Mouse (Mus musculus): Measurements from ENCODE around the gene Slc36a2. TPM values are rescaled to one million over a fixed set of nuclear protein-coding genes. Genes with fewer than 3 reads are reported as not detected.
"Not testable (repeated sequence)": the region's sequence is repeated elsewhere in the genome, so short reads cannot be mapped to it uniquely, and the experiment has no call there.

Slc36a2 gene
- total and polyA plus RNA-seq, 3 experiments, result not detected

GRCm38 (mm10) chr11:55113861-55114250 is 71.0 kb downstream of the Slc36a2 start:
- peak overlapping the region; percentile 95 for H3K27ac ChIP-seq (ENCODE audit: control insufficient read depth, low read depth, low read length)
- not testable (repeated sequence) for DNase-seq (ENCODE audit: low read depth, low spot score); H3K27me3 ChIP-seq (ENCODE audit: control insufficient read depth in 1 of 2, insufficient read depth in 2 of 2, low read length in 2 of 2); H3K9me3 ChIP-seq (replicated peaks; ENCODE audit: insufficient read depth, low read length); H3K79me2 ChIP-seq (ENCODE audit: control insufficient read depth, insufficient read depth, low read length, poor library complexity)
- H3K36me3 ChIP-seq (ENCODE audit: control insufficient read depth in 1 of 2, insufficient read depth in 2 of 2, low read length in 2 of 2), result peaks cover 0 to 17% of the 10 kb centered on the region in 2 experiments; a peak in 2 of 4 replicates
- TF ChIP-seq TCF12 (IDR thresholded peaks at IDR 0.05; ENCODE audit: low read depth, low read length) (peak; percentile 18; the same call in 1 of the 2 replicates), MAX (IDR thresholded peaks at IDR 0.05; ENCODE audit: low read length) (0 out of 2 replicates have a peak, but pooled peaks have one; percentile 5), MAZ (IDR thresholded peaks at IDR 0.05; ENCODE audit: low read depth, low read length) (peak; percentile 63; the same call in 1 of the 2 replicates)
- H3K9ac ChIP-seq (ENCODE audit: control insufficient read depth, low read depth, low read length, poor library complexity, severe bottlenecking), result peak overlapping the region; percentile 80
- peak overlapping the region; percentile 68 to 78 for H3K4me3 ChIP-seq (ENCODE audit: control insufficient read depth in 1 of 2, insufficient read depth in 1 of 2, low read depth in 2 of 2, low read length in 2 of 2)
- H3K4me1 ChIP-seq (ENCODE audit: control insufficient read depth in 1 of 2, insufficient read depth in 2 of 2, low read length in 2 of 2), result peaks cover 14 to 21% of the 10 kb centered on the region in 2 experiments

- peak; percentile 96 for DNase-seq (ENCODE audit: low read depth, low spot score)
- Histone ChIP-seq H3K36me3 (ENCODE audit: control insufficient read depth in 1 of 2, insufficient read depth in 2 of 2, low read length in 2 of 2) (peaks cover 0 to 17% of the 10 kb centered on the region in 2 experiments; a peak in 2 of 4 replicates), H3K4me3 (ENCODE audit: control insufficient read depth in 1 of 2, insufficient read depth in 1 of 2, low read depth in 2 of 2, low read length in 2 of 2) (peak overlapping the region; percentile 68 to 78), H3K9me3 (replicated peaks; ENCODE audit: insufficient read depth, low read length) (no peaks in the 10 kb centered on the region), H3K4me1 (ENCODE audit: control insufficient read depth in 1 of 2, insufficient read depth in 2 of 2, low read length in 2 of 2) (peaks cover 14 to 21% of the 10 kb centered on the region in 2 experiments), H3K79me2 (ENCODE audit: control insufficient read depth, insufficient read depth, low read length, poor library complexity) (no peaks in the 10 kb centered on the region; the same call in 1 of the 2 replicates), H3K9ac (ENCODE audit: control insufficient read depth, low read depth, low read length, poor library complexity, severe bottlenecking) (peak overlapping the region; percentile 80), H3K27me3 (ENCODE audit: control insufficient read depth in 1 of 2, insufficient read depth in 2 of 2, low read length in 2 of 2) (no peaks in the 10 kb centered on the region), H3K27ac (ENCODE audit: control insufficient read depth, low read depth, low read length) (peak overlapping the region; percentile 95)
- TF ChIP-seq SIN3A (IDR thresholded peaks at IDR 0.05; ENCODE audit: low read length), result peak; percentile 94
- peak; percentile 77 for TF ChIP-seq MAX (IDR thresholded peaks at IDR 0.05; ENCODE audit: low read length)
- no peak for TF ChIP-seq RAD21 (IDR thresholded peaks at IDR 0.05; ENCODE audit: low read depth, low read length)
- TF ChIP-seq USF1 (IDR thresholded peaks at IDR 0.05; ENCODE audit: low read depth, low read length), result peak; percentile 66; the same call in 1 of the 2 replicates
- TF ChIP-seq CHD2 (IDR thresholded peaks at IDR 0.05; ENCODE audit: low read length), result peak; percentile 77
- no peak for TF ChIP-seq KAT2A (conservative IDR thresholded peaks at IDR 0.05; ENCODE audit: low read depth, low read length)
- peak; percentile 65 for TF ChIP-seq ETS1 (IDR thresholded peaks at IDR 0.05; ENCODE audit: low read depth, low read length)
- peak in 1 of 2 experiments; percentile 44; a peak in 1 of 4 replicates for TF ChIP-seq EP300 (IDR thresholded peaks at IDR 0.05; ENCODE audit: low read depth in 1 of 2, low read length in 2 of 2)
- TF ChIP-seq MYB (IDR thresholded peaks at IDR 0.05; ENCODE audit: low read depth, low read length), result no peak
- 0 out of 2 replicates have a peak, but pooled peaks have one; percentile 14 for TF ChIP-seq MEF2A (IDR thresholded peaks at IDR 0.05; ENCODE audit: extremely low read depth, insufficient replicate concordance, low read depth, low read length, poor library complexity, severe bottlenecking)
- no peak for TF ChIP-seq SMC3 (IDR thresholded peaks at IDR 0.05; ENCODE audit: low read depth, low read length)
- TF ChIP-seq ZNF384 (IDR thresholded peaks at IDR 0.05; ENCODE audit: low read depth, low read length), result peak; percentile 20; the same call in 1 of the 2 replicates
- no peak for TF ChIP-seq CTCF (IDR thresholded peaks at IDR 0.05 in 2 of 3, conservative IDR thresholded peaks at IDR 0.05 in 1 of 3; ENCODE audit: control insufficient read depth in 1 of 3, insufficient read depth in 1 of 3, low read depth in 2 of 3, low read length in 3 of 3, poor library complexity in 1 of 3, severe bottlenecking in 1 of 3)
- no peak for TF ChIP-seq TAL1 (IDR thresholded peaks at IDR 0.05; ENCODE audit: low read length)
- TF ChIP-seq MYC (IDR thresholded peaks at IDR 0.05; ENCODE audit: low read depth, low read length), result peak; percentile 87
- peak; percentile 87 for TF ChIP-seq NELFE (IDR thresholded peaks at IDR 0.05; ENCODE audit: low read depth, low read length)
- peak; percentile 65; the same call in 1 of the 2 replicates for TF ChIP-seq MAZ (IDR thresholded peaks at IDR 0.05; ENCODE audit: low read depth, low read length)
- TF ChIP-seq TCF12 (IDR thresholded peaks at IDR 0.05; ENCODE audit: low read depth, low read length), result peak; percentile 60; the same call in 1 of the 2 replicates
- TF ChIP-seq MXI1 (IDR thresholded peaks at IDR 0.05; ENCODE audit: low read depth, low read length), result peak; percentile 83
- no peak for TF ChIP-seq ZKSCAN1 (IDR thresholded peaks at IDR 0.05; ENCODE audit: low read depth, low read length)
- peak; percentile 82 for TF ChIP-seq POLR2AphosphoS2 (IDR thresholded peaks at IDR 0.05; ENCODE audit: low read length)
- no peak; the same call in 1 of the 2 replicates for TF ChIP-seq BHLHE40 (IDR thresholded peaks at IDR 0.05; ENCODE audit: borderline replicate concordance, low read depth, low read length)
- TF ChIP-seq E2F4 (IDR thresholded peaks at IDR 0.05; ENCODE audit: borderline replicate concordance, low read depth, low read length), result no peak
- no peak for TF ChIP-seq GATA1 (IDR thresholded peaks at IDR 0.05; ENCODE audit: low read depth, low read length)
- no peak for TF ChIP-seq POLR2AphosphoS5 (IDR thresholded peaks at IDR 0.05; ENCODE audit: borderline replicate concordance, low read depth, low read length)
- TF ChIP-seq JUND (IDR thresholded peaks at IDR 0.05; ENCODE audit: low read depth, low read length), result no peak
- TF ChIP-seq ZC3H11A (IDR thresholded peaks at IDR 0.05; ENCODE audit: low read depth, low read length), result 0 out of 2 replicates have a peak, but pooled peaks have one; percentile 9
- peak in 1 of 2 experiments; percentile 15; a peak in 1 of 4 replicates for TF ChIP-seq USF2 (IDR thresholded peaks at IDR 0.05; ENCODE audit: borderline replicate concordance in 1 of 2, insufficient read depth in 1 of 2, low read depth in 1 of 2, low read length in 2 of 2)
- peak; percentile 53 for TF ChIP-seq RCOR1 (IDR thresholded peaks at IDR 0.05; ENCODE audit: low read depth, low read length)
Observed at GRCm38 (mm10) chr11:55113209-55113860, 71.5 kb downstream of the Slc36a2 start.

All from MEL (cell line).